Mouse (Mus musculus) MEL (cell line): Measurements from ENCODE around the gene Tmem86a. TPM values are rescaled to one million over a fixed set of nuclear protein-coding genes. Genes with fewer than 3 reads are reported as not detected.

Experiments used
- DNase-seq: peaks from one replicate; pipeline ENCODE4 v3.0.0; 2011; ENCODE audit warnings: low read depth, low spot score
- H3K27ac ChIP-seq: 2 replicates; pipeline ENCODE4 v1.5.1; 2012; ENCODE audit warnings: low read depth, mild to moderate bottlenecking, control low read depth, low read length, moderate library complexity; ENCODE audit not compliant: control insufficient read depth
- H3K27me3 ChIP-seq, 2 experiments: fragments of 150-350 bp in 1 of 2; sonication (generic) in 1 of 2; 2 replicates each; pipeline ENCODE4 v1.6.1; 2012; ENCODE audit warnings: low read length in 2 of 2, mild to moderate bottlenecking in 2 of 2, improper control_type of control experiment in 1 of 2, moderate library complexity in 1 of 2; ENCODE audit not compliant: insufficient read depth in 2 of 2, control insufficient read depth in 1 of 2
- H3K36me3 ChIP-seq, 2 experiments: 2 replicates each; pipeline ENCODE4 v1.6.1; 2012 to 2014; ENCODE audit warnings: low read length in 2 of 2, improper control_type of control experiment in 1 of 2, inconsistent platforms in 1 of 2, mild to moderate bottlenecking in 1 of 2; ENCODE audit not compliant: insufficient read depth in 2 of 2, control insufficient read depth in 1 of 2
- H3K4me1 ChIP-seq, 2 experiments: fragments of 150-350 bp in 1 of 2; sonication (generic) in 1 of 2; 2 replicates each; pipeline ENCODE4 v1.6.1; 2012; ENCODE audit warnings: low read length in 2 of 2, improper control_type of control experiment in 1 of 2, mild to moderate bottlenecking in 1 of 2; ENCODE audit not compliant: insufficient read depth in 2 of 2, control insufficient read depth in 1 of 2
- H3K4me3 ChIP-seq, 2 experiments: fragments of 150-350 bp in 1 of 2; sonication (generic) in 1 of 2; 2 replicates each; pipeline ENCODE4 v1.5.1; 2012; ENCODE audit warnings: low read depth in 2 of 2, low read length in 2 of 2, mild to moderate bottlenecking in 2 of 2, moderate library complexity in 2 of 2, control low read depth in 1 of 2, improper control_type of control experiment in 1 of 2; ENCODE audit not compliant: control insufficient read depth in 1 of 2, insufficient read depth in 1 of 2
- H3K79me2 ChIP-seq: 2 replicates; pipeline ENCODE4 v1.6.1; 2012; ENCODE audit warnings: mild to moderate bottlenecking, low read length, moderate library complexity; ENCODE audit not compliant: control insufficient read depth, poor library complexity, insufficient read depth
- H3K9ac ChIP-seq: 2 replicates; pipeline ENCODE4 v1.6.1; 2012; ENCODE audit warnings: low read depth, mild to moderate bottlenecking, control low read depth, low read length, moderate library complexity; ENCODE audit not compliant: control insufficient read depth, poor library complexity, severe bottlenecking
- H3K9me3 ChIP-seq: fragments of 150-350 bp; sonication (generic); replicated peaks from 2 replicates; pipeline ENCODE4 v1.6.1; 2012; ENCODE audit warnings: mild to moderate bottlenecking, low read length, improper control_type of control experiment, moderate library complexity; ENCODE audit not compliant: insufficient read depth
- CHD2 ChIP-seq: IDR thresholded peaks from 2 replicates; pipeline ENCODE4 v1.6.1; 2011; ENCODE audit warnings: low read length, improper control_type of control experiment
- CTCF ChIP-seq, 3 experiments: IDR thresholded peaks in 2 of 3; conservative IDR thresholded peaks in 1 of 3; 2 replicates each; pipeline ENCODE4 v1.5.1; 2011 to 2012; ENCODE audit warnings: low read length in 3 of 3, low read depth in 2 of 3, mild to moderate bottlenecking in 2 of 3, improper control_type of control experiment in 1 of 3, inconsistent platforms in 1 of 3, mixed read lengths in 1 of 3, moderate library complexity in 1 of 3; ENCODE audit not compliant: control insufficient read depth in 1 of 3, insufficient read depth in 1 of 3, poor library complexity in 1 of 3, severe bottlenecking in 1 of 3
- GABPA ChIP-seq: IDR thresholded peaks from 2 replicates; pipeline ENCODE4 v1.6.1; 2012; ENCODE audit warnings: low read depth, mild to moderate bottlenecking, inconsistent platforms, low read length, improper control_type of control experiment, moderate library complexity
- JUND ChIP-seq: IDR thresholded peaks from 2 replicates; pipeline ENCODE4 v1.6.1; 2011; ENCODE audit warnings: low read depth, mild to moderate bottlenecking, improper control_type of control experiment, low read length
- MAX ChIP-seq: IDR thresholded peaks from 2 replicates; pipeline ENCODE4 v1.6.1; 2011; ENCODE audit warnings: low read length, improper control_type of control experiment
- MXI1 ChIP-seq: IDR thresholded peaks from 2 replicates; pipeline ENCODE4 v1.6.1; 2011; ENCODE audit warnings: mild to moderate bottlenecking, low read depth, low read length, improper control_type of control experiment
- MYB ChIP-seq: IDR thresholded peaks from 2 replicates; pipeline ENCODE4 v1.6.1; 2011; ENCODE audit warnings: mild to moderate bottlenecking, low read depth, low read length, improper control_type of control experiment
- MYC ChIP-seq: IDR thresholded peaks from 2 replicates; pipeline ENCODE4 v1.6.1; 2011; ENCODE audit warnings: low read depth, mild to moderate bottlenecking, low read length, improper control_type of control experiment, moderate library complexity
- NELFE ChIP-seq: IDR thresholded peaks from 2 replicates; pipeline ENCODE4 v1.6.1; 2011; ENCODE audit warnings: low read depth, low read length, improper control_type of control experiment
- RAD21 ChIP-seq: IDR thresholded peaks from 2 replicates; pipeline ENCODE4 v1.6.1; 2011; ENCODE audit warnings: mild to moderate bottlenecking, low read depth, low read length, improper control_type of control experiment
- RCOR1 ChIP-seq: IDR thresholded peaks from 2 replicates; pipeline ENCODE4 v1.6.1; 2012; ENCODE audit warnings: low read depth, mild to moderate bottlenecking, inconsistent platforms, low read length, improper control_type of control experiment
- SIN3A ChIP-seq: IDR thresholded peaks from 2 replicates; pipeline ENCODE4 v1.6.1; 2012; ENCODE audit warnings: low read length, improper control_type of control experiment, inconsistent platforms
- SMC3 ChIP-seq: IDR thresholded peaks from 2 replicates; pipeline ENCODE4 v1.6.1; 2011; ENCODE audit warnings: low read depth, low read length, improper control_type of control experiment
- TBP ChIP-seq: IDR thresholded peaks from 2 replicates; pipeline ENCODE4 v1.8.0; 2011; ENCODE audit warnings: low read depth, low read length, improper control_type of control experiment
- UBTF ChIP-seq: IDR thresholded peaks from 2 replicates; pipeline ENCODE4 v1.6.1; 2012; ENCODE audit warnings: low read depth, mild to moderate bottlenecking, inconsistent platforms, low read length, improper control_type of control experiment, moderate library complexity, borderline replicate concordance; ENCODE audit not compliant: insufficient read depth
- USF1 ChIP-seq: IDR thresholded peaks from 2 replicates; pipeline ENCODE4 v1.6.1; 2014; ENCODE audit warnings: low read depth, mild to moderate bottlenecking, inconsistent platforms, low read length, improper control_type of control experiment, moderate library complexity
- USF2 ChIP-seq, 2 experiments: IDR thresholded peaks; 2 replicates each; pipeline ENCODE4 v1.6.1; 2011 to 2012; ENCODE audit warnings: improper control_type of control experiment in 2 of 2, low read length in 2 of 2, borderline replicate concordance in 1 of 2, inconsistent platforms in 1 of 2, low read depth in 1 of 2, mild to moderate bottlenecking in 1 of 2; ENCODE audit not compliant: insufficient read depth in 1 of 2
- polyA plus RNA-seq, 2 experiments: library from polyadenylated mRNA; stranded (reverse) in 1 of 2; unstranded in 1 of 2; fragments of >175 nt in 1 of 2; fragments of >200 nt in 1 of 2; gene quantifications; 2 replicates each; pipeline versions ENCODE4 v1.2.1 to v1.2.4; 2012; ENCODE audit warnings: low replicate concordance in 2 of 2, low read depth in 1 of 2; ENCODE audit not compliant: insufficient read length in 2 of 2, insufficient read depth in 1 of 2, missing spikeins in 1 of 2
- total RNA-seq: library from RNA; depleted of rRNA; stranded (reverse); fragments of 300-350 nt; gene quantifications from 2 replicates; pipeline ENCODE4 v1.2.3, GENCODE M21; 2012

Tmem86a gene
- total and polyA plus RNA-seq, 3 experiments = 0.27 to 0.54 TPM; not detected in 1

- no peak for DNase-seq
- Histone ChIP-seq H3K9me3 (no peaks in the 10 kb centered on the region), H3K9ac (no peak overlapping the region), H3K27ac (no peak overlapping the region), H3K4me3 (no peak overlapping the region), H3K79me2 (no peaks in the 10 kb centered on the region), H3K36me3 (no peaks in the 10 kb centered on the region)
- TF ChIP-seq MAX (no peak), CTCF (IDR thresholded peaks at IDR 0.05 in 2 of 3, conservative IDR thresholded peaks at IDR 0.05 in 1 of 3; ENCODE audit: control insufficient read depth in 1 of 3, insufficient read depth in 1 of 3, low read depth in 2 of 3, low read length in 3 of 3, poor library complexity in 1 of 3, severe bottlenecking in 1 of 3) (no peak), USF1 (no peak), TBP (no peak), RAD21 (no peak), USF2 (IDR thresholded peaks at IDR 0.05; ENCODE audit: borderline replicate concordance in 1 of 2, insufficient read depth in 1 of 2, low read depth in 1 of 2, low read length in 2 of 2) (no peak), MXI1 (no peak), SMC3 (no peak), MYC (no peak), GABPA (no peak), UBTF (no peak), NELFE (no peak)
- TF ChIP-seq, all 39 proteins: peak for 0
- Histone ChIP-seq H3K4me1 (no peaks in the 10 kb centered on the region), H3K27me3 (0 out of 4 replicates have a peak, but pooled peaks cover 0 to 2% of the 10 kb centered on the region in 2 experiments)
Observed at GRCm38 (mm10) chr7:47100615-47101014, 50.2 kb downstream of the Tmem86a start.

DNA sequence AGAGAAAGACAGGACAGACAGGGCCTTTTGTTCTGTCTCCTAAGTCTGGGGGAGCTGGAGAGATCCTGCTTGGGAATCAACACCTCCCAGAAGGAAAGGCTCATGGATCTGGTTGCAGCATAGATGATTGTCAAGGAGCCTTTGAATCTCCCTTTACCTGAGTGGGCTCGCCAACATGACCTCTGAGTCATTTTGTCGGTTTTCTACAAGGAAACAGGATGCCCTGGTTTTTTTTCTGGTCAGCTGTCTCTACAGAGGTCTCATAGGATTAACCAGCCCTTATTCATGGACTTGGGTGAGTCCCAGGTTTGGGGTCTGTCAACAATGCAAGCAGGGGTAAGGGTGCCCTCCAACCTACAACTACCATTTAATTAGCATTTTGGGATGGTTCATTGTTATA, 52.6 kb downstream of the Tmem86a start:
- Histone ChIP-seq H3K27ac (no peak overlapping the region), H3K4me1 (no peaks in the 10 kb centered on the region), H3K9me3 (no peaks in the 10 kb centered on the region), H3K27me3 (peaks cover 0 to 2% of the 10 kb centered on the region in 2 experiments; a peak in 1 of 4 replicates), H3K9ac (no peak overlapping the region), H3K79me2 (no peaks in the 10 kb centered on the region), H3K36me3 (no peaks in the 10 kb centered on the region), H3K4me3 (no peak overlapping the region)
- TF ChIP-seq RCOR1 (no peak), MYB (no peak), SIN3A (no peak), JUND (no peak), CHD2 (no peak)
- no peak for DNase-seq
